Mouse (Mus musculus): ENCODE data around the gene Gm3072. TPM values are rescaled to one million over a fixed set of nuclear protein-coding genes. Genes with fewer than 3 reads are reported as not detected.
"Not testable (repeated sequence)": the region's sequence is repeated elsewhere in the genome, so short reads cannot be mapped to it uniquely, and the experiment has no call there.

Gm3072 gene
- total RNA-seq (2021), result not detected
- long read RNA-seq, experiment 1, result 0 reads
- long read RNA-seq, experiment 2, result 0 reads

DNA sequence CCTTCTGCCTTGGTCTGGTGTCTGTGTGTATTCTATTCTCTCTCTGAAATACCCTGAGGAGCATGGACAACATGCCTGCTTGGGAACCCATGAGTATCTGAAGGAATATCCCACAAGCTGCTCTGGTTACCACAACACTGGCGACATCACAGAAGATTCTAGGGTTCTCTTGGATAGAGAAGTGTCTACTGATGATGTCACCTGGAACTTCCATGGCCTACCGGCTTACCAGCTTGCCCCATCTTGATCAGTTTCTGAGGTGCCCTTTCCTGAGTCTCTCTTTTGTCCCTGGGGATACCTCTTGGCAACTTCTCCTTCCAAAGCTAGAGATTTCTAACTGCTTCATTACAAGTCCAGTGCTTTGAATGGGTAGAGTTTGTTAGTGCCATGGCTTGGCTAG, at the start of gene Gm3072:
Gene Gm3072 (minus strand): TSS at position 101 of the 400 bp plus-strand sequence.
- DNase-seq; intact Hi-C loops (cut with DNase I): not testable (repeated sequence)

DNA sequence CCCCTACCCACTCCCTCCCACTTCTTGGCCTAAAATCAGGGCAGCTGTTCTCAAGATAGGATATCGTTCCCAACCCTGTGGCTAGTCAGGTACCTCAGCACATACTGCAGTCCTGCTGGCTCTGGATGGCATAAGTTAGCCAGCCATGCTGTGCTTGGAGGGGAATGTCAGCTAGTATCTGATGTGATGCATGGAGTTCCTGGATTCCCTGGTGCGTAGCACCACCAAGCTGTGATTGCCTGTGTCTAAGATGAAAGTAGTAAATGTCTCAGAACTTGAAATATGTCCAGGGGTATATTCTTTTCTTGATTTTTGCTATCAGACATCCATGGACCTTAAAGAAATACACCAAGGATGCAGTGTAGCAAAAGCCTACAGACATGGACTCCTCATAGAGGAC, 23.8 kb upstream of the Gm3072 start:
- intact Hi-C loops (cut with DNase I); DNase-seq: not testable (repeated sequence)

DNA sequence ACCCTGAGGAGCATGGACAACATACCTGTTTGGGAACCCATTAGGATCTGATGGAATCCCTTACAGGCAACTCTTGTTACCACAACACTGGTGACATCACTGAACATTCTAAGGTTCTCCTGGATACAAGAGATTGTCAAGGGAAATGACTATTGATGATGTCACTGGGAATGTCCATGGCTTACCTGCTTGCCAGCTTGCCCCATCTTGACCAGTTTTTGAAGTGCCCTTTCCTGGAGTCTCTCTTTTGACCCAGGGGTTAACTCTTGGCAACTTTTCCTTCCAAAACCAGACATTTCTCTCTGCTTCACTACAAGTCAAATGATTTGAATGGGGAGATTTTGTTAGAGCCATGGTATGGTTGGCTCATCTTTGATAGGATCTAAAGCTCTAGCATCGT, 22.0 kb upstream of the Gm3072 start, which contains the start of gene Gm3676:
Gene Gm3676 (minus strand): TSS at position 101 of the 400 bp plus-strand sequence.
- intact Hi-C loops (cut with DNase I); DNase-seq: not testable (repeated sequence)

DNA sequence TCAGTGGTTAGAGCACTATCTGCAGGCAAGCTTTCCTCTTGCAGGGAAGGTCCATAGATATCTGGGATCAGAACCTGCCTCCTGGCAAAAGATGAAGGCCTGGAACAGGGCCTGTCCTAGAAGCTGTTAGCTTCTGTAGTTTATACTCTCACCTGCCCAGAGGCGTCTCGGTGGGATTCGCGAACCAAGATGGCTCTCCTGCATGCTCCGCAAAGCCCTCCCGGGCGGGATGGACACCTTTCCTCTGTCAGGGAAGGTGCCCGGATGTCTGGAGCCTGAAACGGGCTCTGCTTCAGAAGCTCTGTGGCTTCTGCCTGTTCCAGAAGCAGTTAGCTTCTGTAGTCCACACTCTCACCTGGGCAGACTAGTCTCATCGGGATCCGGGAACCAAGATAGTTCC, 5.7 kb upstream of the Gm3072 start:
- intact Hi-C loops (cut with DNase I); DNase-seq: not testable (repeated sequence)

DNA sequence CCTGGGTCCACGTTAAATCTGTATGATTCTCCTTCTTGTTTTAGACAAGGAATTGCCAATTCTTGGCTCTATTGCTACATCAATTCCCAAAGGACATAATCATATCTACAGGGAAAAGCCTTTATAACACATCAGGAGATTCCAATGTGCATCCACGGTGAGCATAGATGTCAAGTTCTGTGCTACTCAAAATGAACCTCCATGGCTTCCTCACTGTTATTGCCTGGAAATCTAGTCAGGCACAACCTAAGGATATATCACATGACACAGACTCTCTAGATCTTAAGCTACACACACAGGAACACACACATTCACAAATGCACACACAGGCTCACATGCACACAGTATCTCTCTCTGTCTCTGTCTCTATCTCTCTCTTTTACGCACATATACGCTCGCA, 1.9 kb downstream of the Gm3072 start:
- intact Hi-C loops (cut with DNase I); DNase-seq: not testable (repeated sequence)

DNA sequence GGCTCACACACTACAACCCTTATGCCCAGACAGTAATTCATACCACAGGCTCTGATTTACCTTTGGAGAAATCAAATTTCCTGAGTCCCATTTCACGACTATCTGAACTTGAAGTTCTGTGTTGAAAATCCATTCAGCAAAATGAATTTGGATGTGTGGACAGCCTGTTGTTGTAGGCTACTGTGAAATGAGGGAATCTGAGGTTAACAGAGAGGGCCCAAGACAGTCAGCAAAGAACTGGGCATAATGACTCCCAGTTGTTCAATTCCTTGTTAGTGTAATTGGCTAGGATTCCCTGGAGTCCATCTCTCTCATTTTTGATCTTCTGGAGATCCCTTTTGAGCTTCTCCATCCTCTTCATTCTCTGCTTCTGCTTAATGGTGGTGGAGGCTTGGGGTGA, 13.7 kb downstream of the Gm3072 start:
- intact Hi-C loops (cut with DNase I); DNase-seq: not testable (repeated sequence)

DNA sequence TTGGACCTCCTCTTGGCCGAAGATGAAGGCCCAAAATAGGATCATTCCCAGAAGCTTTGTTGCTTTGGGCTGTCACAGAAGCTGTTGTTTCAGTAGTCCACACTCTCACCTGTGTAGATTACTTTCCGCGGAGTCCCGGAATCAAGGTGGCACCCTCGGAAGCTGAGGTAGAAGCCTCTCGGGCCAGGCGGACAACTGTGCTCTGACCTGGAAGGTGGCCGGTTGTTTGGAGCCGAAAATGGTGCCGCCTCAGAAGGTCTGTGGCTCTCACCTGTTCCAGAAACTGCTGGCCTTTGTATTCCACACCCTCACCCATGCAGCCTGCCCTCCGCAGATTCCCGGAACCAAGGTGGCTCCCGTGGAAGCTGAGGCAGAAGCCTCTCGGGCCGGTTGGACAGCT, 23.5 kb downstream of the Gm3072 start:
- DNase-seq, result not testable (repeated sequence)

DNA sequence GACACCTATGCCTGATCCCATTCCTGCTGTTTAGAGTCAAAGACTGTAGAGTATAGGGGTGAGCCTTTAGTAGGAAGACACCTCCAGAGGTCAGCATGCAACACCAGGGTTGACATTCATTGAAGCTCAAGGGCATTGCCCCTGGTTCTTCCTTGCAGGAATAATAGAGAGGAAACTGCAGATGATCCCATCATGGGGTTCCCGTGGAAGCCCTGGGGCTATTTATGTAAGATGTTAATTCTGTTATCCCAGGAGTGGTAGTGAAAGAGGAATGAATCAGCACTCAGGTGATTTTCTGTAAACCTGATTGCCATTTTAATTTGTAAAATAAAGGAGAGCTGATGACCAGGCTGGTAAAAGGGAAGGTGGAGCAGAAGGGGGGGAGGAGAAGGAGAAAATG, 38.1 kb downstream of the Gm3072 start:
- intact Hi-C loops (cut with DNase I); DNase-seq: not testable (repeated sequence)

More for the DNA sequence above, 23.5 kb downstream of the Gm3072 start:
- intact Hi-C loops (cut with DNase I), result not testable (repeated sequence)

DNA sequence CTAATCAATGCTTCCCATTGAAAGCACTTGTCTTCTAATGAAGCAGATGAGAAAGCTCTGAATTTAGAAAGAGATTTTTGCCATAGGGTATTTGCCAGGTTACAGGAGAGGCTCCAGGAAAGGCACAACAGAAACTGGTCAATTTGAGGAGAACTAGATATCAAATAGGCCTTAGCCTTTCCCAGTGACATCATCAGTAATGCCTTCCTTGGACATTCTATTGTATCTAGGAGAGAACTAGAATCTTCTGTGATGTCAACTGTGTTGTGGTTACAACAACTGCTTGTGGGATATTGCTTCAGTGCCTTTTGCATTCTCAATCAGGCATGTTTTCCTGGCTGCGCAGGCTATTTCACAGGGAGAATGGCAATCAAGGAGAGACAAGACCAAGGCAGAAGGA, 51.5 kb downstream of the Gm3072 start, which contains the start of gene 1700049E17Rik2:
Gene 1700049E17Rik2 (plus strand): TSS at position 301 of the 400 bp plus-strand sequence.
- DNase-seq; intact Hi-C loops (cut with DNase I): not testable (repeated sequence)

Other genes with a start within 250 kb of the Gm3072 start
- gene Gm7945, start 238.2 kb downstream of the Gm3072 start, total RNA-seq (2021), result not detected
- not detected for gene Gm6482, start 216.3 kb downstream of the Gm3072 start, total RNA-seq (2021)
- not detected for gene Gm7954, start 171.1 kb downstream of the Gm3072 start, total RNA-seq (2021)
- not detected for gene Gm3486, start 135.1 kb downstream of the Gm3072 start, total RNA-seq (2021)
- not detected for gene Gm7970, start 69.0 kb downstream of the Gm3072 start, total RNA-seq (2021)
- not detected for gene 1700049E17Rik2, start 51.4 kb downstream of the Gm3072 start, total RNA-seq (2021)
- not detected for gene Gm3676, start 21.9 kb upstream of the Gm3072 start, total RNA-seq (2021)
- gene Gm8068, start 77.3 kb upstream of the Gm3072 start, total RNA-seq (2021), result not detected
- gene Gm7929, start 126.0 kb upstream of the Gm3072 start, total RNA-seq (2021), result not detected
- not detected for gene Gm47189, start 147.8 kb upstream of the Gm3072 start, total RNA-seq (2021)